Mouse (Mus musculus): ENCODE data around the gene Baat. TPM values are rescaled to one million over a fixed set of nuclear protein-coding genes. Genes with fewer than 3 reads are reported as not detected.

Gene Baat
- total and polyA plus RNA-seq, 2 experiments: 73.9 to 304 TPM

Other genes starting within 250 kb of the Baat start
- 44.7 and 70.2 TPM in 2 replicates for gene Acnat2, start 98.4 kb downstream of the Baat start, total RNA-seq (2014; rRNA removed)
- gene Acnat2, start 98.4 kb downstream of the Baat start, polyA plus RNA-seq (2012; rRNA removed): 28.6 and 48.6 TPM in 2 replicates
- gene Acnat1, start 32.6 kb downstream of the Baat start, total RNA-seq (2014; rRNA removed): 92.1 and 112 TPM in 2 replicates
- gene Acnat1, start 32.6 kb downstream of the Baat start, polyA plus RNA-seq (2012; rRNA removed): 38.6 and 38.8 TPM in 2 replicates
- 30.1 and 32.2 TPM in 2 replicates for gene Mrpl50, start 14.5 kb upstream of the Baat start, total RNA-seq (2014; rRNA removed)
- 4.9 and 7.2 TPM in 2 replicates for gene Mrpl50, start 14.5 kb upstream of the Baat start, polyA plus RNA-seq (2012; rRNA removed)
- gene Zfp189, start 14.6 kb upstream of the Baat start, total RNA-seq (2014; rRNA removed): 5.2 and 6.4 TPM in 2 replicates
- gene Zfp189, start 14.6 kb upstream of the Baat start, polyA plus RNA-seq (2012; rRNA removed): 1.1 and 1.5 TPM in 2 replicates
- gene Aldob, start 43.0 kb upstream of the Baat start, total RNA-seq (2014; rRNA removed): 3,873 and 3,924 TPM in 2 replicates
- 2,627 and 3,122 TPM in 2 replicates for gene Aldob, start 43.0 kb upstream of the Baat start, polyA plus RNA-seq (2012; rRNA removed)
- gene Tmem246, start 91.3 kb upstream of the Baat start, total RNA-seq (2014; rRNA removed): 0.27 and 0.46 TPM in 2 replicates
- gene Tmem246, start 91.3 kb upstream of the Baat start, polyA plus RNA-seq (2012; rRNA removed): 0.51 and 0.59 TPM in 2 replicates
- gene Rnf20, start 125.4 kb upstream of the Baat start, total RNA-seq (2014; rRNA removed): 18.3 and 20.0 TPM in 2 replicates
- 8.5 and 8.7 TPM in 2 replicates for gene Rnf20, start 125.4 kb upstream of the Baat start, polyA plus RNA-seq (2012; rRNA removed)
- gene Ppp3r2, start 175.5 kb upstream of the Baat start, total RNA-seq (2014; rRNA removed): not detected in 2 replicates
- not detected in 2 replicates for gene Ppp3r2, start 175.5 kb upstream of the Baat start, polyA plus RNA-seq (2012; rRNA removed)

Measured in liver, adult 2 months (tissue).